Mouse (Mus musculus) induced T-regulatory cell, adult 2 months (primary cell): ENCODE measurements around the gene Mertk.

Source experiments
- DNase-seq: peaks from one replicate; pipeline ENCODE4 v3.0.0-alpha.2; 2012; ENCODE audit warnings: low read depth

The Mertk gene

GRCm38 (mm10) chr2:128818956-128819643, 120.3 kb downstream of the Mertk start:
- DNase-seq, result peak; percentile 49

- DNase-seq, result no peak
Measured at GRCm38 (mm10) chr2:128820631-128821030, 121.9 kb downstream of the Mertk start.

- no peak for DNase-seq
Measured at GRCm38 (mm10) chr2:128823893-128824292, 125.1 kb downstream of the Mertk start.

GRCm38 (mm10) chr2:128827787-128828186, 129.0 kb downstream of the Mertk start:
- no peak for DNase-seq

GRCm38 (mm10) chr2:128832611-128833010, 133.9 kb downstream of the Mertk start:
- no peak for DNase-seq

- no peak for DNase-seq
Measured at GRCm38 (mm10) chr2:128833035-128833434, 134.3 kb downstream of the Mertk start.

GRCm38 (mm10) chr2:128833435-128833834, 134.7 kb downstream of the Mertk start:
- no peak for DNase-seq

GRCm38 (mm10) chr2:128837531-128837930, 138.8 kb downstream of the Mertk start:
- no peak for DNase-seq

- DNase-seq, result no peak
Measured at GRCm38 (mm10) chr2:128838611-128839010, 139.9 kb downstream of the Mertk start.

- DNase-seq, result no peak
Measured at GRCm38 (mm10) chr2:128839501-128839900, 140.7 kb downstream of the Mertk start.

- no peak for DNase-seq
Measured at GRCm38 (mm10) chr2:128842437-128842836, 143.7 kb downstream of the Mertk start.

GRCm38 (mm10) chr2:128850036-128850435, 151.3 kb downstream of the Mertk start:
- DNase-seq, result no peak
